Mouse (Mus musculus): ENCODE measurements around the gene Tcea2. TPM values are rescaled to one million over a fixed set of nuclear protein-coding genes. Genes with fewer than 3 reads are reported as not detected.
A peak's percentile ranks its signal among the peaks of the same experiment; 100 is the strongest.

Tcea2 gene
- polyA plus RNA-seq, 1 experiment from 2014 or later = 26.6 TPM

GRCm38 (mm10) chr2:181653523-181653922 is 26.6 kb upstream of the Tcea2 start:
- H3K27me3 ChIP-seq (ENCODE audit: control insufficient read depth, insufficient read depth, low read length) = no peaks in the 10 kb centered on the region
- no peak overlapping the region for H3K9ac ChIP-seq (ENCODE audit: low read length)
- ATAC-seq (ENCODE audit: insufficient read depth, low FRiP score, low TSS enrichment) = no peak
- no peak overlapping the region for H3K4me3 ChIP-seq (ENCODE audit: low read depth, low read length)
- no peak overlapping the region for H3K27ac ChIP-seq (ENCODE audit: low read depth, low read length)
- 86% methylated on average over 1 of the region's 1 CpGs for WGBS
- H3K4me1 ChIP-seq (ENCODE audit: control insufficient read depth, insufficient read depth, low read length) = no peaks in the 10 kb centered on the region
- H3K36me3 ChIP-seq (ENCODE audit: control insufficient read depth, insufficient read depth, low read length) = peaks cover 20% of the 10 kb centered on the region
- H3K9me3 ChIP-seq (ENCODE audit: control insufficient read depth, low read length) = no peaks in the 10 kb centered on the region
- no peak overlapping the region for H3K4me2 ChIP-seq (ENCODE audit: low read depth)
- no peak for DNase-seq (ENCODE audit: low spot score)

DNA sequence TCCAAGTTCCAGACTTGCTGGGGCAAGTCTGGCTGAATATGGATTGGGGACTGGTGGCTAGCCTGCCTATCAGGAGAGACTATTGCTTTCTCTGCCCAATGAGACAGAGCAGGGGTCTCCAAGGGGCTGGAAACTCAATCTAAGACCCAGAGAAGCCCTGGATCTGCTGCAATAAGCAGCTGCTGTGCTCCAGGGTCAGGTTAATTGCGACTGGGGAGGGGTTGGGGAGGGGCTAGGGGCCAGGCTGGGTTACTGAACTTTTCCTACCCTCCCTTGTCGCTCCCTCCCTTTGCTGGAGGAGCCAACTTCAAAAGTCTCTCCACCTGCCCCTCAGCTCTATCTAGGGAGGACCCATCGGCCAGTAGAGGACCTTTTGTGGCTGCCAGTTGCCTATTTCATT is 23.4 kb upstream of the Tcea2 start, which contains the start of gene Gm29797:
Gm29797 (plus strand) TSS at position 301 of the 400 bp plus-strand sequence.
- 60% methylated on average over 3 of the region's 3 CpGs for WGBS
- Histone ChIP-seq H3K4me1 (ENCODE audit: control insufficient read depth, insufficient read depth, low read length) (no peaks in the 10 kb centered on the region), H3K27ac (ENCODE audit: low read depth, low read length) (no peak within 1 kb of the TSS), H3K9ac (ENCODE audit: low read length) (no peak within 1 kb of the TSS), H3K36me3 (ENCODE audit: control insufficient read depth, insufficient read depth, low read length) (peaks cover 12% of the 10 kb centered on the region), H3K9me3 (ENCODE audit: control insufficient read depth, low read length) (no peaks in the 10 kb centered on the region), H3K4me2 (ENCODE audit: low read depth) (no peak within 1 kb of the TSS), H3K27me3 (ENCODE audit: control insufficient read depth, insufficient read depth, low read length) (no peaks in the 10 kb centered on the region), H3K4me3 (ENCODE audit: low read depth, low read length) (no peak within 1 kb of the TSS)
- DNase-seq (ENCODE audit: low spot score) = no peak
- ATAC-seq (ENCODE audit: insufficient read depth, low FRiP score, low TSS enrichment) = no peak

- no peaks in the 10 kb centered on the region for H3K4me1 ChIP-seq (ENCODE audit: control insufficient read depth, insufficient read depth, low read length)
- no peak overlapping the region for H3K4me2 ChIP-seq (ENCODE audit: low read depth)
- H3K9me3 ChIP-seq (ENCODE audit: control insufficient read depth, low read length) = no peaks in the 10 kb centered on the region
- H3K27me3 ChIP-seq (ENCODE audit: control insufficient read depth, insufficient read depth, low read length) = no peaks in the 10 kb centered on the region
- no peak overlapping the region for H3K4me3 ChIP-seq (ENCODE audit: low read depth, low read length)
- 85% methylated on average over 2 of the region's 2 CpGs for WGBS
- no peak overlapping the region for H3K27ac ChIP-seq (ENCODE audit: low read depth, low read length)
- no peak overlapping the region for H3K9ac ChIP-seq (ENCODE audit: low read length)
- H3K36me3 ChIP-seq (ENCODE audit: control insufficient read depth, insufficient read depth, low read length) = peaks cover 10% of the 10 kb centered on the region
- no peak for ATAC-seq (ENCODE audit: insufficient read depth, low FRiP score, low TSS enrichment)
- no peak for DNase-seq (ENCODE audit: low spot score)
Observed at GRCm38 (mm10) chr2:181657441-181657840, 22.7 kb upstream of the Tcea2 start.

GRCm38 (mm10) chr2:181658528-181658927 is 21.6 kb upstream of the Tcea2 start:
- Histone ChIP-seq H3K9me3 (ENCODE audit: control insufficient read depth, low read length) (no peaks in the 10 kb centered on the region), H3K36me3 (ENCODE audit: control insufficient read depth, insufficient read depth, low read length) (peaks cover 10% of the 10 kb centered on the region), H3K27me3 (ENCODE audit: control insufficient read depth, insufficient read depth, low read length) (no peaks in the 10 kb centered on the region), H3K9ac (ENCODE audit: low read length) (no peak overlapping the region), H3K4me1 (ENCODE audit: control insufficient read depth, insufficient read depth, low read length) (no peaks in the 10 kb centered on the region), H3K4me3 (ENCODE audit: low read depth, low read length) (no peak overlapping the region), H3K27ac (ENCODE audit: low read depth, low read length) (no peak overlapping the region), H3K4me2 (ENCODE audit: low read depth) (no peak overlapping the region)
- WGBS = 85% methylated on average over 7 of the region's 7 CpGs
- DNase-seq (ENCODE audit: low spot score) (no peak), ATAC-seq (ENCODE audit: insufficient read depth, low FRiP score, low TSS enrichment) (no peak)

DNA sequence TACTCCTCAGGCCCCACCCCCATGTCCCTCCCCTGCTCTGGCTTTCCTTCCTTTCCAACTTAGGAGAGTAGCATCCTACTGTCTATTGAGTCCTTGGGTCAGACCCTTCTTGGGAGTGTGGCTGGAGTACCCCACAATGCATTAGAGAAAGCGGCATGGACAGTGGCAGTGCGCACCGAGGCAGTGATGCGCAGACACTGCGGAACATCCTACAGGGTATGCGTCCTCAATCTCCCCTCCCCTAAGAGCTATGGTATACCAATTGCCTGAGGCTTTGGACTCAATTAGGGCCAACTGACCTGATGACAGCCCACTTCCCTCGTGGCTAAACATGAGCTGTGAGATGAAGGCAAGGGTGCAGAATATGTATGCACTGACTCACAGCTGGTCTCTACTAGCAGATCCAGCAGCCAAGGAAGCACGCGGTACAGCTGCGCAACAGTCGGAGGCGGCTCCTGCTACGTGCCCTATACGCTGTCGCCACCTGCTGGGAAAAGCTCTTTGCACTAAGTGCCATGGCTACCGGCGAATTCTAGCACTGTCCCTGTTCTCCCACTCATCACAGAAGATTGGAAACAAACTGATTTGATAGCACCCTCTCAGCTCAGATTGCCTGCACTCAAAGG is 21.1 kb upstream of the Tcea2 start:
- Histone ChIP-seq H3K9me3 (ENCODE audit: control insufficient read depth, low read length) (no peaks in the 10 kb centered on the region), H3K4me2 (ENCODE audit: low read depth) (no peak overlapping the region), H3K4me3 (ENCODE audit: low read depth, low read length) (no peak overlapping the region), H3K27me3 (ENCODE audit: control insufficient read depth, insufficient read depth, low read length) (no peaks in the 10 kb centered on the region), H3K4me1 (ENCODE audit: control insufficient read depth, insufficient read depth, low read length) (no peaks in the 10 kb centered on the region), H3K36me3 (ENCODE audit: control insufficient read depth, insufficient read depth, low read length) (peaks cover 8% of the 10 kb centered on the region), H3K9ac (ENCODE audit: low read length) (no peak overlapping the region), H3K27ac (ENCODE audit: low read depth, low read length) (no peak overlapping the region)
- peak; percentile 37 for DNase-seq (ENCODE audit: low spot score)
- whole genome bisulfite sequencing = 32% methylated on average over 17 of the region's 17 CpGs
- no peak for ATAC-seq (ENCODE audit: insufficient read depth, low FRiP score, low TSS enrichment)

GRCm38 (mm10) chr2:181659609-181660055 is 20.5 kb upstream of the Tcea2 start:
- Histone ChIP-seq H3K9me3 (ENCODE audit: control insufficient read depth, low read length) (no peaks in the 10 kb centered on the region), H3K27ac (ENCODE audit: low read depth, low read length) (no peak overlapping the region), H3K4me1 (ENCODE audit: control insufficient read depth, insufficient read depth, low read length) (no peaks in the 10 kb centered on the region), H3K4me3 (ENCODE audit: low read depth, low read length) (no peak overlapping the region), H3K36me3 (ENCODE audit: control insufficient read depth, insufficient read depth, low read length) (peaks cover 7% of the 10 kb centered on the region), H3K27me3 (ENCODE audit: control insufficient read depth, insufficient read depth, low read length) (no peaks in the 10 kb centered on the region), H3K4me2 (ENCODE audit: low read depth) (no peak overlapping the region), H3K9ac (ENCODE audit: low read length) (no peak overlapping the region)
- DNase-seq (ENCODE audit: low spot score) (peak; percentile 70), ATAC-seq (ENCODE audit: insufficient read depth, low FRiP score, low TSS enrichment) (peak; percentile 71; the same call in 1 of the 2 replicates)
- 15% methylated on average over 9 of the region's 9 CpGs for WGBS

GRCm38 (mm10) chr2:181662620-181663297 is 17.4 kb upstream of the Tcea2 start:
- ATAC-seq (ENCODE audit: insufficient read depth, low FRiP score, low TSS enrichment) (no peak), DNase-seq (ENCODE audit: low spot score) (no peak)
- no peaks in the 10 kb centered on the region for H3K36me3 ChIP-seq (ENCODE audit: control insufficient read depth, insufficient read depth, low read length)
- no peaks in the 10 kb centered on the region for H3K9me3 ChIP-seq (ENCODE audit: control insufficient read depth, low read length)
- no peak overlapping the region for H3K27ac ChIP-seq (ENCODE audit: low read depth, low read length)
- WGBS = 90% methylated on average over 3 of the region's 3 CpGs
- no peak overlapping the region for H3K4me2 ChIP-seq (ENCODE audit: low read depth)
- H3K9ac ChIP-seq (ENCODE audit: low read length) = no peak overlapping the region
- H3K4me3 ChIP-seq (ENCODE audit: low read depth, low read length) = no peak overlapping the region
- no peaks in the 10 kb centered on the region for H3K27me3 ChIP-seq (ENCODE audit: control insufficient read depth, insufficient read depth, low read length)
- H3K4me1 ChIP-seq (ENCODE audit: control insufficient read depth, insufficient read depth, low read length) = no peaks in the 10 kb centered on the region

- H3K9ac ChIP-seq (ENCODE audit: low read length) = no peak overlapping the region
- ATAC-seq (ENCODE audit: insufficient read depth, low FRiP score, low TSS enrichment) (no peak), DNase-seq (ENCODE audit: low spot score) (no peak)
- no peak overlapping the region for H3K27ac ChIP-seq (ENCODE audit: low read depth, low read length)
- H3K4me3 ChIP-seq (ENCODE audit: low read depth, low read length) = no peak overlapping the region
- H3K9me3 ChIP-seq (ENCODE audit: control insufficient read depth, low read length) = no peaks in the 10 kb centered on the region
- H3K27me3 ChIP-seq (ENCODE audit: control insufficient read depth, insufficient read depth, low read length) = no peaks in the 10 kb centered on the region
- 40% methylated on average over 4 of the region's 4 CpGs for WGBS
- no peaks in the 10 kb centered on the region for H3K36me3 ChIP-seq (ENCODE audit: control insufficient read depth, insufficient read depth, low read length)
- H3K4me1 ChIP-seq (ENCODE audit: control insufficient read depth, insufficient read depth, low read length) = no peaks in the 10 kb centered on the region
- no peak overlapping the region for H3K4me2 ChIP-seq (ENCODE audit: low read depth)
Observed at GRCm38 (mm10) chr2:181663298-181663630, 16.8 kb upstream of the Tcea2 start.
